Mouse (Mus musculus) heart, adult 2 months (tissue): Measurements from ENCODE around the gene Mettl24.

Source experiments
- CTCF ChIP-seq: fragments of 200-600 bp; IDR thresholded peaks from 2 replicates; pipeline ENCODE4 v1.8.1; 2022; ENCODE audit warnings: antibody characterized with exemption, mild to moderate bottlenecking, moderate library complexity
- EP300 ChIP-seq: fragments of 200-500 bp; IDR thresholded peaks from 2 replicates; pipeline ENCODE4 v1.6.1; 2011; ENCODE audit warnings: low read depth, low read length, control low read depth; ENCODE audit not compliant: insufficient read depth

GRCm38 (mm10) chr10:40668640-40669039 is 14.4 kb upstream of the Mettl24 start:
- TF ChIP-seq CTCF (no peak), EP300 (no peak)
